Mouse (Mus musculus): Measurements from ENCODE around the gene Mfsd4b1. TPM values are rescaled to one million over a fixed set of nuclear protein-coding genes. Genes with fewer than 3 reads are reported as not detected.

Gene Mfsd4b1
- polyA plus RNA-seq, 1 experiment: not detected

DNA sequence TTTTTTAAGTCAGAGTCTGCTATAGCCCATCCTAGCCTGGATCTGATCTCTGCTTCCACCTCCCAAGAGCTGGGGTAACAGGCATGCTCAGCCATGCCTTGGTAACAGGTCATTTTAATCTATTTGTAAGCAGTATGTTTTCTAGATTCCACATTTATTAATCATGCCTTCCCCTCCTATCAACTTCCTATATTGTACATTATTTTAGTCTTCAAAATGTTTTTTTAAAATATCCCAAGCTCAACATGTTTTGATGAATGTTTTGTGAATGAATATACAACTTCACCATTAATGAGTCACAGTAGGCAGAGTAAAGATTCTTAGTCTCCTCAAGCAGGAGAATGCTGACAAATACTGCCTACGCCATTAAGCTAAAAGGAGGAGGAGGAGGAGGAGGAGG, 42.0 kb upstream of the Mfsd4b1 start:
- Histone ChIP-seq H3K27me3 (ENCODE audit: control insufficient read depth, insufficient read depth, low read length, poor library complexity, severe bottlenecking) (no peaks in the 10 kb centered on the region; the same call in 1 of the 2 replicates), H3K36me3 (ENCODE audit: control insufficient read depth, insufficient read depth, low read length, poor library complexity, severe bottlenecking) (no peaks in the 10 kb centered on the region), H3K27ac (ENCODE audit: insufficient read depth, low read length) (no peak overlapping the region), H3K4me3 (ENCODE audit: low read depth, low read length) (no peak overlapping the region), H3K4me1 (ENCODE audit: control insufficient read depth, insufficient read depth, low read length) (no peaks in the 10 kb centered on the region), H3K9me3 (replicated peaks; ENCODE audit: control insufficient read depth, insufficient read depth, low read length, poor library complexity, severe bottlenecking) (no peaks in the 10 kb centered on the region), H3K9ac (ENCODE audit: low read depth, poor library complexity, severe bottlenecking) (no peak overlapping the region)
- no peak for TF ChIP-seq CTCF (IDR thresholded peaks at IDR 0.05; ENCODE audit: low read depth, low read length)
- no peak for TF ChIP-seq POLR2A (IDR thresholded peaks at IDR 0.05; ENCODE audit: insufficient read depth, low read length)
- no peak for TF ChIP-seq EP300 (IDR thresholded peaks at IDR 0.05; ENCODE audit: insufficient read depth, low read depth, low read length)

DNA sequence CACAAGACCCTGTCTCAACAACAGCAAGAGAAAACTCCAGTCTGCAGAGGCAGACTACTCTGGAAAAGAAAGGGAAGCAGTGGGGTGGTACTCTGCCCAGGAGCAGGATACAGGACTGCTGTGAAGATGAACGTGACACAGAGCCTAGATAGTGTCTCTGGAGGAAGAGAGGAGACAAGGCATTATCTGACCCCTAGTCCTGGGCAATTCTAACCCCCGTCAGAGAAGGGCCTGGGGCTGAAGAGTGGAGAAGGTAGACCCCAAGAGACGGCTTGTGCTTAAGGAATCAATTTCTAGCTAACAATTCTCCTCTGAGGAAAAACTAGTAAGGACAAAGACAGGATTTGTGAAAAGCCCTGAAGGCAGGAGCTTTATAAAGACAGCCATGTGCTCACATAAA, 40.3 kb upstream of the Mfsd4b1 start:
- H3K4me1 ChIP-seq (ENCODE audit: control insufficient read depth, insufficient read depth, low read length): no peaks in the 10 kb centered on the region
- H3K36me3 ChIP-seq (ENCODE audit: control insufficient read depth, insufficient read depth, low read length, poor library complexity, severe bottlenecking): no peaks in the 10 kb centered on the region
- no peak overlapping the region for H3K4me3 ChIP-seq (ENCODE audit: low read depth, low read length)
- H3K27me3 ChIP-seq (ENCODE audit: control insufficient read depth, insufficient read depth, low read length, poor library complexity, severe bottlenecking): no peaks in the 10 kb centered on the region; the same call in 1 of the 2 replicates
- no peak overlapping the region for H3K9ac ChIP-seq (ENCODE audit: low read depth, poor library complexity, severe bottlenecking)
- no peaks in the 10 kb centered on the region for H3K9me3 ChIP-seq (replicated peaks; ENCODE audit: control insufficient read depth, insufficient read depth, low read length, poor library complexity, severe bottlenecking)
- no peak overlapping the region for H3K27ac ChIP-seq (ENCODE audit: insufficient read depth, low read length)
- TF ChIP-seq POLR2A (IDR thresholded peaks at IDR 0.05; ENCODE audit: insufficient read depth, low read length): no peak
- TF ChIP-seq CTCF (IDR thresholded peaks at IDR 0.05; ENCODE audit: low read depth, low read length): no peak
- TF ChIP-seq EP300 (IDR thresholded peaks at IDR 0.05; ENCODE audit: insufficient read depth, low read depth, low read length): no peak

GRCm38 (mm10) chr10:40063291-40063890, 38.3 kb upstream of the Mfsd4b1 start:
- Histone ChIP-seq H3K27ac (ENCODE audit: insufficient read depth, low read length) (no peak overlapping the region), H3K27me3 (ENCODE audit: control insufficient read depth, insufficient read depth, low read length, poor library complexity, severe bottlenecking) (no peaks in the 10 kb centered on the region; the same call in 1 of the 2 replicates), H3K4me1 (ENCODE audit: control insufficient read depth, insufficient read depth, low read length) (no peaks in the 10 kb centered on the region), H3K9ac (ENCODE audit: low read depth, poor library complexity, severe bottlenecking) (no peak overlapping the region), H3K4me3 (ENCODE audit: low read depth, low read length) (no peak overlapping the region), H3K9me3 (replicated peaks; ENCODE audit: control insufficient read depth, insufficient read depth, low read length, poor library complexity, severe bottlenecking) (no peaks in the 10 kb centered on the region), H3K36me3 (ENCODE audit: control insufficient read depth, insufficient read depth, low read length, poor library complexity, severe bottlenecking) (no peaks in the 10 kb centered on the region)
- TF ChIP-seq EP300 (IDR thresholded peaks at IDR 0.05; ENCODE audit: insufficient read depth, low read depth, low read length): no peak
- no peak for TF ChIP-seq CTCF (IDR thresholded peaks at IDR 0.05; ENCODE audit: low read depth, low read length)
- no peak for TF ChIP-seq POLR2A (IDR thresholded peaks at IDR 0.05; ENCODE audit: insufficient read depth, low read length)

DNA sequence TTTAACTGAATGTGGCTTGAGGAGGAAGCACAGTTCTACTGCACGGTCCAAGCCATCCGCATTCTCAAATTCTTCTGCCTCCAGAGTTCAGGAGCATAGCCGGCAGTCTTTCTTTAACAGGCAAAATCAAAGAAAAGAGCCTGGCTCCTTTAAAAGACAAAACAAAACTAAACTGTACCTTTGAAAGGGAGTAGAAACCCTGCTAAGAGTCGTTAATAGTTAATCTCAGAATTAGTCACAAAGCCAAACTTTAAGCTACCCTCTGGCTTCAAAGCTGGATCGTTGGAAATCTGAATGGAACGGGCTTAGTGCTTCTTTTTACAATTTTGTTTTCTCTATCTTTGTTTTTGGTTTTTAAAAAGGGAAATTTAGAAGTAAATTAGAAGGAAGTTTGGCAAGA, 37.7 kb upstream of the Mfsd4b1 start:
- Histone ChIP-seq H3K9ac (ENCODE audit: low read depth, poor library complexity, severe bottlenecking) (no peak overlapping the region), H3K4me1 (ENCODE audit: control insufficient read depth, insufficient read depth, low read length) (no peaks in the 10 kb centered on the region), H3K9me3 (replicated peaks; ENCODE audit: control insufficient read depth, insufficient read depth, low read length, poor library complexity, severe bottlenecking) (no peaks in the 10 kb centered on the region), H3K27me3 (ENCODE audit: control insufficient read depth, insufficient read depth, low read length, poor library complexity, severe bottlenecking) (no peaks in the 10 kb centered on the region; the same call in 1 of the 2 replicates), H3K27ac (ENCODE audit: insufficient read depth, low read length) (no peak overlapping the region), H3K36me3 (ENCODE audit: control insufficient read depth, insufficient read depth, low read length, poor library complexity, severe bottlenecking) (no peaks in the 10 kb centered on the region), H3K4me3 (ENCODE audit: low read depth, low read length) (no peak overlapping the region)
- TF ChIP-seq EP300 (IDR thresholded peaks at IDR 0.05; ENCODE audit: insufficient read depth, low read depth, low read length) (no peak), POLR2A (IDR thresholded peaks at IDR 0.05; ENCODE audit: insufficient read depth, low read length) (no peak), CTCF (IDR thresholded peaks at IDR 0.05; ENCODE audit: low read depth, low read length) (no peak)

DNA sequence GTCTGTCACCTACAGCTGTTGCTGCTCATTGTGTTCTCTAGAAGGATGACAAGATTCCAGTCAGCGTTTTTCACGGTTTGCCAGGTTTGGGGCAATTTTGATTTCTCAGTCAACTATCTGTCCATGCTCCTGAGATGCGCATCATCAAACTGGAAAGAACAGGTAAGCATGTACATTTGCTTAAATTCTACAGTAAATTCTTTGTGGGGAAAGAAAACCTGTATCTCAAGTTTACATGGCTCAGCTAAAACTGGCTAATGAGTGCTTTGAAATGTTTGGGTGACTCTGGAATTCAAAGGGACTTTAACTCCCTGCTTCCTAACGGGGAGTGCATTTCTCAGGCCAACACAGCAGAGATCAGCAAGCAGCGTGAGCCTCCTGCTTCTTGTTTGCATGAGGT, 36.9 kb upstream of the Mfsd4b1 start:
- no peaks in the 10 kb centered on the region; the same call in 1 of the 2 replicates for H3K27me3 ChIP-seq (ENCODE audit: control insufficient read depth, insufficient read depth, low read length, poor library complexity, severe bottlenecking)
- H3K9ac ChIP-seq (ENCODE audit: low read depth, poor library complexity, severe bottlenecking): no peak overlapping the region
- no peaks in the 10 kb centered on the region for H3K9me3 ChIP-seq (replicated peaks; ENCODE audit: control insufficient read depth, insufficient read depth, low read length, poor library complexity, severe bottlenecking)
- no peaks in the 10 kb centered on the region for H3K4me1 ChIP-seq (ENCODE audit: control insufficient read depth, insufficient read depth, low read length)
- H3K4me3 ChIP-seq (ENCODE audit: low read depth, low read length): no peak overlapping the region
- H3K36me3 ChIP-seq (ENCODE audit: control insufficient read depth, insufficient read depth, low read length, poor library complexity, severe bottlenecking): no peaks in the 10 kb centered on the region
- H3K27ac ChIP-seq (ENCODE audit: insufficient read depth, low read length): no peak overlapping the region
- TF ChIP-seq POLR2A (IDR thresholded peaks at IDR 0.05; ENCODE audit: insufficient read depth, low read length) (no peak), EP300 (IDR thresholded peaks at IDR 0.05; ENCODE audit: insufficient read depth, low read depth, low read length) (no peak), CTCF (IDR thresholded peaks at IDR 0.05; ENCODE audit: low read depth, low read length) (no peak)

DNA sequence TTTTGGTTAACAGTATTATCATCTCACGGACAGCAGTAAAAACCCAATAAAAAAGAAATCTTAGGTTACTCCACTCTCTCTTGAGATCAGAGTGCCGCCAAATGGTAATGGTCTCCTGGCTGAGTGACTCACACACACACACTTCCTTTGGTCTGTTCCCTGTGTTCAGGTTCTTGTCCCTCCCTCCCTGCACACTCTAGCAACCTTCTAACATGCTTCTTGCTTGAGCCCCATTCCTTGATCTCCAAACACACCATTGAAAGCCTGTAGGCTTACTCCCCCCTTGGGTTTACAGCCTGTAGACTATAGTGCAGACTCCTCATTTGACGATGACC, 33.7 kb upstream of the Mfsd4b1 start:
- H3K4me3 ChIP-seq (ENCODE audit: low read depth, low read length): no peak overlapping the region
- no peak overlapping the region for H3K27ac ChIP-seq (ENCODE audit: insufficient read depth, low read length)
- no peaks in the 10 kb centered on the region for H3K4me1 ChIP-seq (ENCODE audit: control insufficient read depth, insufficient read depth, low read length)
- H3K9me3 ChIP-seq (replicated peaks; ENCODE audit: control insufficient read depth, insufficient read depth, low read length, poor library complexity, severe bottlenecking): no peaks in the 10 kb centered on the region
- TF ChIP-seq EP300 (IDR thresholded peaks at IDR 0.05; ENCODE audit: insufficient read depth, low read depth, low read length) (no peak), POLR2A (IDR thresholded peaks at IDR 0.05; ENCODE audit: insufficient read depth, low read length) (no peak), CTCF (IDR thresholded peaks at IDR 0.05; ENCODE audit: low read depth, low read length) (no peak)
- no peaks in the 10 kb centered on the region; the same call in 1 of the 2 replicates for H3K27me3 ChIP-seq (ENCODE audit: control insufficient read depth, insufficient read depth, low read length, poor library complexity, severe bottlenecking)
- H3K9ac ChIP-seq (ENCODE audit: low read depth, poor library complexity, severe bottlenecking): no peak overlapping the region
- H3K36me3 ChIP-seq (ENCODE audit: control insufficient read depth, insufficient read depth, low read length, poor library complexity, severe bottlenecking): no peaks in the 10 kb centered on the region

Data from ES-Bruce4 (cell line).